Mouse (Mus musculus) ES-Bruce4 (cell line): ENCODE measurements at regions not wholly inside any gene's neighbourhood (a gene's known extent, or its start where the extent isn't known, plus 50 kb on each side); places are given as distances from the start of the nearest gene placed in this dataset.
"Not testable (repeated sequence)": the region's sequence is repeated elsewhere in the genome, so short reads cannot be mapped to it uniquely, and the experiment has no call there.

Source experiments
- CTCF ChIP-seq: IDR thresholded peaks from one replicate; pipeline ENCODE4 v1.8.1; 2011; ENCODE audit warnings: low read depth, low read length
- EP300 ChIP-seq: IDR thresholded peaks from 2 replicates; pipeline ENCODE4 v1.6.1; 2011; ENCODE audit warnings: low read depth, low read length; ENCODE audit not compliant: insufficient read depth

DNA sequence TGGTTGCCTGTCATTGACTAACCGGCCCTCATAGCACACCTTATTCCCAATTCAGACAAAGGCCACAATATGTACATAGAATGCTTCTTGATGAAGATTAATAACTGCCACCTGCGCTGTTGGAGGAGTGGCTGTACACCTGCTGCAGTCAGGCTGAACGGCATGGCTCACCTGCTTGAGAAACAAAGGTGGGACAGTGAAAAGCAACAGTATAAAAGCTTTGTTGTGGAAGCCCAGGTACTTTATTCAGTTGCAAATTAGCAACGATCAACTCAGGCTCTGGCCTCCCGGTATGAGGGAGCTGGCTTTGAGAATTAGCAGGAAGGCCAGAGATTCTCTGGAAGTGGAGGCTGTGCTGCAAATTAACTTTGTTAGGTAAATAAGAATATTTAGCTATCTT lies 282.4 kb upstream of the 5730507C01Rik start:
- not testable (repeated sequence) for TF ChIP-seq CTCF, EP300
